7 mouse cellular contexts compared by ENCODE assay signal in genomic region chr16:78197252-78197896, GRCm38 (mm10).
DNase-seq lines count a peak whose midpoint lies in the region; ATAC-seq and TF ChIP-seq lines count a peak whose summit lies in the region.

No protein-coding gene starts in this region.

- no peak overlapping the region for H3K4me3 ChIP-seq in intestine, postnatal 0 days (ENCODE audit: low read depth, low read length)
- H3K4me3 ChIP-seq in midbrain, embryonic 13.5 days (replicated peaks): no peak overlapping the region
- H3K4me3 ChIP-seq in spleen, adult 2 months (ENCODE audit: extremely low read depth, insufficient read depth, insufficient read length): no peak overlapping the region

- no peaks in the 10 kb centered on the region for H3K36me3 ChIP-seq in intestine, postnatal 0 days (ENCODE audit: control insufficient read depth, insufficient read depth)
- H3K36me3 ChIP-seq in midbrain, embryonic 13.5 days: no peaks in the 10 kb centered on the region
- H3K36me3 ChIP-seq in spleen, adult 2 months (ENCODE audit: control insufficient read depth, insufficient read depth, low read length): no peaks in the 10 kb centered on the region

- intact Hi-C loops in left cerebral cortex, postnatal 14 days (cut with DNase I): loop anchor here (2.0 to 10.0 kb wide), 5 partner anchors 105 to 747 kb away; partner anchors contain the start of gene Cxadr

- no peaks in the 10 kb centered on the region for H3K4me1 ChIP-seq in intestine, postnatal 0 days (replicated peaks; ENCODE audit: control insufficient read depth, insufficient read depth, low read length)
- H3K4me1 ChIP-seq in midbrain, embryonic 13.5 days (replicated peaks): no peaks in the 10 kb centered on the region; the same call in 1 of the 2 replicates
- H3K4me1 ChIP-seq in spleen, adult 2 months (ENCODE audit: control insufficient read depth, insufficient read depth, insufficient read length): peaks cover 3% of the 10 kb centered on the region; the same call in 1 of the 2 replicates

- no peaks in the 10 kb centered on the region for H3K9me3 ChIP-seq in intestine, postnatal 0 days (ENCODE audit: control insufficient read depth)
- H3K9me3 ChIP-seq in midbrain, embryonic 13.5 days: no peaks in the 10 kb centered on the region

- TF ChIP-seq POLR2A in spleen, adult 2 months (IDR thresholded peaks at IDR 0.05; ENCODE audit: low read depth, low read length): no peak

- WGBS in intestine, postnatal 0 days: 9% methylated on average over 10 of the region's 10 CpGs
- WGBS in midbrain, embryonic 13.5 days: 12% methylated on average over 10 of the region's 10 CpGs
- WGBS in spleen, adult 2 months: 14% methylated on average over 10 of the region's 10 CpGs

- peak; percentile 83 for DNase-seq in T-cell, adult 2 months (ENCODE audit: low spot score)
- peak; percentile 72 to 76 for DNase-seq in cerebellum, adult 18-20 months
- DNase-seq in left cerebral cortex, postnatal 14 days (ENCODE audit: low spot score in 2 of 2): peak; percentile 86 to 93
- peak; percentile 57 to 68 for DNase-seq in spleen, adult 2 months (ENCODE audit: low read depth in 1 of 2, low spot score in 2 of 2)

- H3K27ac ChIP-seq in intestine, postnatal 0 days (ENCODE audit: low read depth, low read length): no peak overlapping the region
- H3K27ac ChIP-seq in midbrain, embryonic 13.5 days: no peak overlapping the region
- no peak overlapping the region for H3K27ac ChIP-seq in spleen, adult 2 months (ENCODE audit: insufficient read depth, low read length)

- TF ChIP-seq CTCF in intestine, postnatal 0 days (IDR thresholded peaks at IDR 0.05; ENCODE audit: low read depth): peak; percentile 80
- TF ChIP-seq CTCF in spleen, adult 2 months (IDR thresholded peaks at IDR 0.05; ENCODE audit: extremely low read depth, insufficient read depth, insufficient read length, insufficient replicate concordance): peak; percentile 37; the same call in 1 of the 2 replicates

- no peaks in the 10 kb centered on the region for H3K27me3 ChIP-seq in intestine, postnatal 0 days (replicated peaks; ENCODE audit: control insufficient read depth, insufficient read depth, low read length)
- H3K27me3 ChIP-seq in midbrain, embryonic 13.5 days: no peaks in the 10 kb centered on the region
- no peaks in the 10 kb centered on the region for H3K27me3 ChIP-seq in spleen, adult 2 months (ENCODE audit: control insufficient read depth, insufficient read depth, low read length)

- no peak overlapping the region for H3K9ac ChIP-seq in intestine, postnatal 0 days (ENCODE audit: low read depth, low read length)
- H3K9ac ChIP-seq in midbrain, embryonic 13.5 days (replicated peaks): no peak overlapping the region

- peak; percentile 89 for ATAC-seq in frontal cortex, adult (ENCODE audit: low TSS enrichment)
- no peak for ATAC-seq in intestine, postnatal 0 days
- peak; percentile 68; the same call in 1 of the 2 replicates for ATAC-seq in midbrain, embryonic 13.5 days

- H3K4me2 ChIP-seq in intestine, postnatal 0 days (replicated peaks; ENCODE audit: low read depth): no peak overlapping the region
- no peak overlapping the region for H3K4me2 ChIP-seq in midbrain, embryonic 13.5 days (replicated peaks)
